Mouse (Mus musculus) embryo, embryonic 10.5 days (tissue): ENCODE measurements at regions not wholly inside any gene's neighbourhood (a gene's known extent, or its start where the extent isn't known, plus 50 kb on each side); places are given as distances from the start of the nearest gene placed in this dataset.

Source experiments
- DNase-seq: peaks from one replicate; pipeline ENCODE4 v3.0.0-alpha.2; 2015; ENCODE audit warnings: low spot score

- peak; percentile 70 for DNase-seq
Measured at GRCm38 (mm10) chr9:32053886-32054615, 61.9 kb upstream of the Arhgap32 start.

DNA sequence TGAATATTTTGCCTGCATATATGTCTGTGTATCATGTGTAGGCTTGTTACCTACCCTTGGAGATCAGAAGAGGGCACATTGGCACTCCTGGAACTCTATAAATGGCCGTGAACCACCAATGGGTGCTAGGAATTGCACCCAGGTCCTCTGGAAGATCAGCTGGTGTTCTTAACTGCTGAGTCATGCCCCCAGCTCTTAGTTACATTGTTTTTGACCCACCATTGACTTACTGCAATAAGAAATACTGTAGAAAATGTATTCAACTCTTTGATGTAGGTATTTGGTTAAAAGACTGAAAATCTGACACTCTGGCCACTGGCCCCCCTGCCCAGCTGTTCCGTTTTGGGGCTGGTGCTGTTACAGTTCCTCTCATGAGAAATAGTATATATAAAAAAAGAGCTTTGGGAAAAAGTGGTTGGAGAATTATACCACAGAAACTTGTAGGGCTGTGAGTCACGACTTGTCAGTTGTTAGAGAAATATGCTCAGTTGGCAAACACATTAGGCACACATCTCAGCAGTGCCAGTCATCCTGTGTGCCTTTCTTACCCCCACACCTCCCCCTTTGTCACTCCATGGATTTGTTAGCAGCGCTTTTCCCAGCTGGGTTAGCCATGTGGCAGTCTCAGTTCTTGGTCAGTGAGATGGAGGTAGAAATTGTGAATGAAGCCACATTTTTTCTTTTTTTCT is 58.4 kb upstream of the Arhgap32 start:
- no peak for DNase-seq

DNA sequence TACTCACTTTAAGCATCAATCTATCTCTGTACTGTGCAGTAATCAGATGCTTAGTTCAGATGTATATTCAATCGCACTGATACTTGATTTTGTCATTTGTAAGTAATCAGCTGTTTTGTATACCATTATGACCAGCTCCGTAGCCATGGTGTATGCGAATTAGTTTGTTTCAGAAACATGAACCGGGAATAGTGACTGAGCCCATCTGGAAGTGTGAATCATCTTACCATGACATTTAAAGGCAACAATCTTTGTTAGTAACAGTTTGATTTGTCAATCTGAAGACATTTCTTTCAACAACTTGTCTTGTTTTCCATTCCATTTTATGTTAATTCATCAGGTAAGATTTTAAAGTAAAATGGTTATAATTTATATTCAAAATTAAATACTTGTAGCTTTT is 53.2 kb upstream of the Arhgap32 start:
- no peak for DNase-seq

DNA sequence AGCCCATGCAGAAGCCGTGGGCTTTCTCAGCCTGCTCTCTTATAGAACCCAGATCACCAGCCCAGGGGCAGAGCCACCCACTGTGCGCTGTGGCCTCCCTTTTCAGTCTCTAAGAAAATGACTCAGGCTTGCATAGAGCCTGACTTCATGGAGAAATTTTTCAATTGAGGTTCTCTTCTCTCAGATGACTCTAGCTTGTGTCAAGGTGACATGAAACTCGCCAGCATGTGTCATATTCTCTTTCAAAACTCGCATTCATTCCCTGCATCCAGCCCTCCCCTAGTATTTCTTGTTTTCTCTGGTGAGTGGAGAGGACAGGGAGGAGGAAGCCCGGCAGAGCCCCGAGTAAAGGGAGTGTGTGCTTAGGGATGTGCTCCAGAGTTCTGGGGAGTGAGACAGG is 52.4 kb upstream of the Arhgap32 start:
- no peak for DNase-seq

DNA sequence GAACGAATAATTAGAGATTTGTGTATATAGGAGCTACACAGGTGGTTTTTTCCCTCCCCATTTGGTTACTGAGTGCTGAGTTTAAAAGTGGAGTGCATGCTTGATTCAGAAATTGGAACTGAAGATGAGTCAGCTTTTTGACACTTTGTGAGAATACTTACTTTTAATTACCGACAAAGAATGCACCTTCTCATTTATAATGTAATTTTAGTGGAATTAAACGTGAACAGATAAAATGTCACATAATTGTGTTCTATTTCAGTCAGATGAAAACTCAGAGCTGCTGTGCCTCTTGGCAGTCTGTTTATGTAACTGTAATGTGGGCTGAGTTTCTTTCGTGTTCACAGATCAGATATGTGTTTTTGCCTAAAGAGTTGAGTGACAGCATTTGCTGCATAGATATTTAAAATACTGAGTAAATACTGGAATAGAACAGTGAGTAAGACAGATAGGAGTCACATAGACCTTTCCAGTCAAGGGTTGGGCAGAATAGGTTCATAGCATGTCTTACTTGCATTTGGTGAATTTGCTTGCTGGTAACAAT is 51.9 kb upstream of the Arhgap32 start:
- DNase-seq: no peak
